Mouse (Mus musculus): Measurements from ENCODE around the gene Slc13a5.

- TF ChIP-seq CTCF (conservative IDR thresholded peaks at IDR 0.05; ENCODE audit: low read length) (no peak), NANOG (IDR thresholded peaks at IDR 0.05; ENCODE audit: borderline replicate concordance, low read length) (no peak), POU5F1 (IDR thresholded peaks at IDR 0.05; ENCODE audit: borderline replicate concordance, low read length) (no peak)
These were observed 49.9 kb downstream of the Slc13a5 start for GRCm38 (mm10) chr11:72217116-72217515.

All from E14TG2a.4 (cell line).